Mouse (Mus musculus) yolk sac, embryonic 10.5 days (tissue): ENCODE data around the gene Mthfd1.

ENCODE experiments used
- DNase-seq: peaks from one replicate; pipeline ENCODE4 v3.0.0-alpha.2; 2017; ENCODE audit warnings: low spot score

Mthfd1 gene

GRCm38 (mm10) chr12:76349680-76350220 lies 94.7 kb downstream of the Mthfd1 start:
- DNase-seq, result no peak

- DNase-seq, result no peak
Observed at GRCm38 (mm10) chr12:76360868-76361267, 105.8 kb downstream of the Mthfd1 start.

GRCm38 (mm10) chr12:76361405-76362302 lies 106.6 kb downstream of the Mthfd1 start:
- DNase-seq, result no peak

GRCm38 (mm10) chr12:76362303-76362676 lies 107.2 kb downstream of the Mthfd1 start:
- DNase-seq, result no peak

GRCm38 (mm10) chr12:76366276-76366675 lies 111.2 kb downstream of the Mthfd1 start:
- DNase-seq, result no peak

GRCm38 (mm10) chr12:76367096-76367995 lies 112.2 kb downstream of the Mthfd1 start:
- DNase-seq, result peak; percentile 38

GRCm38 (mm10) chr12:76368201-76368789 lies 113.2 kb downstream of the Mthfd1 start:
- DNase-seq, result no peak

GRCm38 (mm10) chr12:76368790-76369205 lies 113.7 kb downstream of the Mthfd1 start:
- peak; percentile 75 for DNase-seq
